Mouse (Mus musculus) myocyte (in vitro differentiated cells): ENCODE results near the gene Phb2. TPM values are rescaled to one million over a fixed set of nuclear protein-coding genes. Genes with fewer than 3 reads are reported as not detected.

Source experiments
- H3K27me3 ChIP-seq: one replicate; pipeline ENCODE4 v1.6.1; 2011; ENCODE audit not compliant: control insufficient read depth, insufficient read depth, insufficient read length
- H3K36me3 ChIP-seq: one replicate; pipeline ENCODE4 v1.6.1; 2011; ENCODE audit not compliant: control insufficient read depth, insufficient read depth
- H3K4me2 ChIP-seq: one replicate; pipeline ENCODE4 v1.6.1; 2011; ENCODE audit warnings: low read depth, control low read depth
- H3K4me3 ChIP-seq: one replicate; pipeline ENCODE4 v1.5.1; 2011; ENCODE audit warnings: mild to moderate bottlenecking, control low read depth, moderate library complexity
- H3K79me2 ChIP-seq: one replicate; pipeline ENCODE4 v1.6.1; 2011; ENCODE audit not compliant: control insufficient read depth, insufficient read depth
- H3ac ChIP-seq: one replicate; pipeline ENCODE4 v1.6.1; 2011; ENCODE audit not compliant: control insufficient read depth, insufficient read length
- CEBPB ChIP-seq: IDR thresholded peaks from 2 replicates; pipeline ENCODE4 v1.6.1; 2011; ENCODE audit warnings: mild to moderate bottlenecking, moderate library complexity; ENCODE audit not compliant: poor library complexity, insufficient read depth, severe bottlenecking
- E2F4 ChIP-seq: IDR thresholded peaks from one replicate; pipeline ENCODE4 v1.6.1; 2011; ENCODE audit warnings: mild to moderate bottlenecking, control low read depth, moderate library complexity; ENCODE audit not compliant: insufficient read depth
- MAX ChIP-seq: IDR thresholded peaks from one replicate; pipeline ENCODE4 v1.6.1; 2011; ENCODE audit warnings: low read depth, mild to moderate bottlenecking, control low read depth
- MYOD1 ChIP-seq, 3 experiments: IDR thresholded peaks; one replicate each; pipeline ENCODE4 v1.6.1; 2011; ENCODE audit warnings: control low read depth in 2 of 3, low read depth in 2 of 3, mild to moderate bottlenecking in 2 of 3, moderate library complexity in 1 of 3; ENCODE audit not compliant: insufficient read length in 2 of 3, control insufficient read depth in 1 of 3
- MYOG ChIP-seq, 3 experiments: IDR thresholded peaks; one replicate each; pipeline ENCODE4 v1.6.1; 2011; ENCODE audit warnings: control low read depth in 2 of 3, low read depth in 2 of 3, mild to moderate bottlenecking in 2 of 3; ENCODE audit not compliant: insufficient read length in 2 of 3, control insufficient read depth in 1 of 3, insufficient read depth in 1 of 3
- POLR2A ChIP-seq: IDR thresholded peaks from one replicate; pipeline ENCODE4 v1.6.1; 2011; ENCODE audit warnings: low read depth, mild to moderate bottlenecking, control low read depth, moderate library complexity; ENCODE audit not compliant: insufficient read length
- POLR2AphosphoS2 ChIP-seq: IDR thresholded peaks from one replicate; pipeline ENCODE4 v1.6.1; 2011; ENCODE audit warnings: low read depth, control low read depth; ENCODE audit not compliant: insufficient read length
- REST ChIP-seq: IDR thresholded peaks from one replicate; pipeline ENCODE4 v1.6.1; 2011; ENCODE audit warnings: mild to moderate bottlenecking, control low read depth, moderate library complexity; ENCODE audit not compliant: insufficient read depth, insufficient read length
- SRF ChIP-seq: IDR thresholded peaks from one replicate; pipeline ENCODE4 v1.6.1; 2011; ENCODE audit warnings: low read depth; ENCODE audit not compliant: control insufficient read depth, insufficient read length
- TCF12 ChIP-seq: IDR thresholded peaks from one replicate; pipeline ENCODE4 v1.6.1; 2011; ENCODE audit warnings: mild to moderate bottlenecking, control low read depth; ENCODE audit not compliant: poor library complexity, insufficient read depth, severe bottlenecking
- TCF3 ChIP-seq: IDR thresholded peaks from one replicate; pipeline ENCODE4 v1.6.1; 2011; ENCODE audit warnings: low read depth, control low read depth; ENCODE audit not compliant: insufficient read length
- USF1 ChIP-seq: IDR thresholded peaks from one replicate; pipeline ENCODE4 v1.6.1; 2011; ENCODE audit warnings: low read depth, mild to moderate bottlenecking, control low read depth, moderate library complexity
- polyA plus RNA-seq: library from polyadenylated mRNA; unstranded; fragments of >200 nt; fragmentation: generic; extraction: Trizol; gene quantifications from one replicate; pipeline ENCODE4 v1.2.1, GENCODE M21; 2012; ENCODE audit warnings: missing spikeins

Gene Phb2
- polyA plus RNA-seq, 1 experiment = 339 TPM

DNA sequence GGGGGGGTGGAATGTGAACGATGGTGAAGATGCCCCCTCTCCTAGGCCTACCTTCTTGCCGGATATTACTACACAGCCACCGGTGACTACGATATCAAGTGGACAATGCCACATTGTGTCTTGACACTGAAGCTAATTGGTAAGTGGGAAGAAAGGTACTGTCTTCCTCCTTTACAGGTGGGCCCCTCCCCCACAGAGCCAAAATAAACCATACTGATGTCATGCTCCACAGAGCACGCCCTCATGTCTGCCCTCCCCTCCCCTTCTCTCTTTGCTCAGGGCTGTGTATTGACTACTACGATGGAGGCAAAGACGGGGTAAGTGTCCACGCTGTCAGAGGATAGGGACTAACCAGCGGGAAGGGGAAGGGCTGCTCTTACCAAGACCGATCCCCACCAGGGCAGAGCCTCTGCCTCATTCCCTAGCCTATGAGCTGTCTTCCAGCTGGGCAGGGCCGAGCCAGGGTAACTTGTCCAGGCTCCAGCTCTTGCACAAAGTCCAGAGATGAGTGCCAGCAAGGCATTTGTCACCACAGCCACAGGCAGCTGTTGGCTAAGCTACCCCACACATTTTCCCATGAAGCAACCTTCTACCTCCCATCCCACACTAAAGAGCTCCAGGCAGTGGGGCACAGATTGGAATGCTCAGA lies 12.1 kb upstream of the Phb2 start:
- H3K4me3 ChIP-seq = no peak overlapping the region

DNA sequence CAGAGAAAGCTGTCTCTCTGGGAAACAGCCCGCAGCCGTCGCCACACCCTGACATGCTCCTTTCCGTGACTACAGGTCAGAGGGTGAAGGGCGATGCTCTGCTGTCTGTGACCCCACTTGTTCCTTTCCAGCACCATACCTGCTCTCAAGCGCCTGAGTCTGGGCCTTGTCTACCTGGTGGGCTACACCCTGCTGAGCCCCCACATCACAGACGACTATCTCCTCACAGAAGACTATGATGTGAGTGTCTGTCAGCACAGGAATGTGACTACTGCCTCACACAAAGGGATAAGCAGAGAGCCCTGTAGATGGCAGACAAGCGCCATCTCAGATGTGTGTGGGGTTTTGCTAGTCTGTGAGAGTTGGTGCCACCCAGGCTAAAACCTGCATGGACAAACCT lies 10.8 kb upstream of the Phb2 start:
- Histone ChIP-seq H3K27me3 (no peaks in the 10 kb centered on the region), H3K36me3 (peaks cover 37% of the 10 kb centered on the region), H3K79me2 (peaks cover 6% of the 10 kb centered on the region), H3K4me3 (no peak overlapping the region), H3K4me2 (no peak overlapping the region), H3ac (no peak overlapping the region)
- TF ChIP-seq SRF = no peak
- no peak for TF ChIP-seq MAX
- TF ChIP-seq CEBPB = no peak
- peak; percentile 69 for TF ChIP-seq POLR2AphosphoS2
- no peak for TF ChIP-seq MYOG (IDR thresholded peaks at IDR 0.05; ENCODE audit: control insufficient read depth in 1 of 3, insufficient read depth in 1 of 3, insufficient read length in 2 of 3, low read depth in 2 of 3)
- no peak for TF ChIP-seq REST

More for the DNA sequence above, 12.1 kb upstream of the Phb2 start:
- Histone ChIP-seq H3K36me3 (peaks cover 32% of the 10 kb centered on the region), H3K4me2 (peak overlapping the region; percentile 53), H3ac (no peak overlapping the region), H3K79me2 (no peaks in the 10 kb centered on the region), H3K27me3 (no peaks in the 10 kb centered on the region)
- TF ChIP-seq MAX (no peak), POLR2A (no peak), CEBPB (peak; percentile 89), MYOD1 (IDR thresholded peaks at IDR 0.05; ENCODE audit: control insufficient read depth in 1 of 3, insufficient read length in 2 of 3, low read depth in 2 of 3) (peak; percentile 65 to 94 (median 81)), REST (no peak), SRF (no peak), TCF3 (peak; percentile 80), MYOG (IDR thresholded peaks at IDR 0.05; ENCODE audit: control insufficient read depth in 1 of 3, insufficient read depth in 1 of 3, insufficient read length in 2 of 3, low read depth in 2 of 3) (peak; percentile 74 to 96 (median 81)), POLR2AphosphoS2 (peak; percentile 67), TCF12 (peak; percentile 87), USF1 (no peak), E2F4 (no peak)

DNA sequence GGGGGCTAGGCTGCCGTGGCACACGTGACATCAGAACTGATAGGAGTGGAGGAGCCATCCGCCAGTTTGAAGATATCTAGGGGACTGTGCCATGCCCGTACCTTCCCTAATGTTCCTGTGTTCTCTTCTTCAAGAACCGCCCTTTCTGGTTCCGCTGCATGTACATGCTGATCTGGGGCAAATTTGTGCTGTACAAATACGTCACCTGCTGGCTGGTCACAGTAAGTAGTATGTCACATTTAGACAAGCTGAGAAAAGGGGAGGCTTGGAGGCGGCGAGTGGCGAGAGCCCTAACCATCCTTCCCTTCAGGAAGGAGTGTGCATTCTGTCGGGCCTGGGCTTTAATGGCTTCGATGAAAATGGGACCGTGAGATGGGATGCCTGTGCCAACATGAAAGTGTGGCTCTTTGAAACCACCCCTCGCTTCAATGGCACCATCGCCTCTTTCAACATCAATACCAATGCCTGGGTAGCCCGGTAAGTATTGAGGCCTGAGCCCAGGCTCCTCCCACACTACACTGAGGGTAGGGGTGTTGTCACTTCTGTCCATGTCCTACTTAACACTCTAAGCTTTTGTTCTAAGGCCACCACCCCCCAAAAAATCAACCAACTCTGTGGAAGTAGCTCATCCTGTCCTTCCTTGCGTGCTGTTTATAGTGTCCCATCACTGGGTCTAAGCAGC lies 9.9 kb upstream of the Phb2 start:
- H3K27me3 ChIP-seq = no peaks in the 10 kb centered on the region
- no peak overlapping the region for H3ac ChIP-seq
- peaks cover 15% of the 10 kb centered on the region for H3K79me2 ChIP-seq
- TF ChIP-seq TCF3 (no peak), TCF12 (no peak), POLR2AphosphoS2 (peak; percentile 9), MAX (no peak), MYOG (IDR thresholded peaks at IDR 0.05; ENCODE audit: control insufficient read depth in 1 of 3, insufficient read depth in 1 of 3, insufficient read length in 2 of 3, low read depth in 2 of 3) (no peak), POLR2A (no peak), E2F4 (no peak), SRF (no peak)
- H3K4me2 ChIP-seq = no peak overlapping the region
- peaks cover 37% of the 10 kb centered on the region for H3K36me3 ChIP-seq
- no peak overlapping the region for H3K4me3 ChIP-seq

DNA sequence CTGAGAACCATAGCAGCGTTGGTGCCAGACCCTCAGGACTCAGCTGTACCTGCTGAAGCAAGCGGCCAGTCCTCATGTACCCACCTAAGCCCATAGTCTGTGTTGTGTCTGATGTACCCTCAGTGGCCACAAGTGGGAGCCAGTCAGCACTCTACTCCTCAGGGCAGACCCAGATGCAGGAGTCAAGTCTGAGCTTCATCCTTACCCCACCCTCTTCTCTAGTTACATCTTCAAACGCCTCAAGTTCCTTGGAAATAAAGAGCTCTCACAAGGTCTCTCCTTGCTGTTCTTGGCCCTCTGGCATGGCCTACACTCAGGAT lies 9.4 kb upstream of the Phb2 start:
- no peak overlapping the region for H3K4me2 ChIP-seq
- peaks cover 19% of the 10 kb centered on the region for H3K79me2 ChIP-seq
- TF ChIP-seq CEBPB (no peak), E2F4 (no peak), TCF12 (no peak), TCF3 (no peak), REST (no peak), MAX (no peak), SRF (no peak), USF1 (no peak), POLR2AphosphoS2 (no peak), POLR2A (no peak), MYOG (IDR thresholded peaks at IDR 0.05; ENCODE audit: control insufficient read depth in 1 of 3, insufficient read depth in 1 of 3, insufficient read length in 2 of 3, low read depth in 2 of 3) (no peak), MYOD1 (IDR thresholded peaks at IDR 0.05; ENCODE audit: control insufficient read depth in 1 of 3, insufficient read length in 2 of 3, low read depth in 2 of 3) (no peak)
- no peak overlapping the region for H3K4me3 ChIP-seq
- H3ac ChIP-seq = no peak overlapping the region
- no peaks in the 10 kb centered on the region for H3K27me3 ChIP-seq
- H3K36me3 ChIP-seq = peaks cover 37% of the 10 kb centered on the region

DNA sequence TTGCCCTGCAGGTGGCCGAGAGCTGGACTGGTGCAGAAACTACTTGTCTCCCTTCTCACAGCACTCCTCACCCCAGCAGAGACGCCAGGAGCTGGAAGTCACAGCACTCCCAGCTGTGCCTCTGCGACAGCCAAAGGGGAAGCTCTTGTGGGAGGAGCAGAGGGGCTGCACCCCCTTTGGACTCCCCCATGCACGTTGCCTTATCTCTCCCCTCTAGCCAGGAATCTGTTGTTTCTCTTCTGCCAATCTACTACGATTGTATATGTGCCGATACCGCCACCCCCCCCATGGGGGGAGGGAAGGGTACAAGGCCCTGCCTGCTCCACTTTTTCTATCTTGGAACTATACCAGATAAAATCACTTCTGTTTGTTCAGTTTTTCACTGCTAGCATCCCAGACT lies 8.3 kb upstream of the Phb2 start:
- Histone ChIP-seq H3K27me3 (no peaks in the 10 kb centered on the region), H3K36me3 (peaks cover 37% of the 10 kb centered on the region)
- TF ChIP-seq USF1 = no peak

More for the DNA sequence above, 8.3 kb upstream of the Phb2 start:
- Histone ChIP-seq H3K4me3 (no peak overlapping the region), H3K4me2 (no peak overlapping the region), H3K79me2 (peaks cover 29% of the 10 kb centered on the region), H3ac (no peak overlapping the region)
